Mouse (Mus musculus) adrenal gland, postnatal 10 days (tissue): Measurements from ENCODE around the gene Catip. TPM values are rescaled to one million over a fixed set of nuclear protein-coding genes. Genes with fewer than 3 reads are reported as not detected.
A peak's percentile ranks its signal among the peaks of the same experiment; 100 is the strongest.

ENCODE experiments used
- DNase-seq: peaks from one replicate; pipeline ENCODE4 v3.0.0; 2021; ENCODE audit warnings: mixed read lengths
- total RNA-seq, 2 experiments: library from RNA; stranded (reverse); gene quantifications; 2 replicates each; pipeline ENCODE4 v1.2.3; 2021

Gene Catip
- total RNA-seq, 2 experiments from 2014 or later = 0.33 to 0.45 TPM

DNA sequence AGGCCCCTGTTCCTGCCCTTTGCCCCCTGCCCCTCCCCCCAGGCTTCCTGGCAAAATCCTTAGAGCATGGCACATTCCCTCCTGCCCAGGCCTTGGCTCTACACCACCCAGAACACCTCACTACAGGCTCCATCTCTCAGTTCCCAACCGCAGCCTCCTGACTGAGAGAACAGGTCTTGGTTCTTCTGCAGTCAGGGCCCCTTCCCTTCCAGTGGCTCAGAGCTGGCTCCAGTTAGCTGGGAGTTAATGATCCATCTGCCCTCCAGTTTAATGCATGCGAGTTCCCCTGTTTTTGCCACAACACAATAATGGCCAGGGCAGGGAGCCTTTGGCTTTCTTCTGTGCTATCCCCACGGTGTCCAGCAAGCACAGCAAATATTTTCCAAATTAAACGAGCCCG is 18.7 kb upstream of the Catip start:
- DNase-seq = no peak

- DNase-seq = no peak
These were observed 17.6 kb upstream of the Catip start for GRCm38 (mm10) chr1:74344163-74344916.

DNA sequence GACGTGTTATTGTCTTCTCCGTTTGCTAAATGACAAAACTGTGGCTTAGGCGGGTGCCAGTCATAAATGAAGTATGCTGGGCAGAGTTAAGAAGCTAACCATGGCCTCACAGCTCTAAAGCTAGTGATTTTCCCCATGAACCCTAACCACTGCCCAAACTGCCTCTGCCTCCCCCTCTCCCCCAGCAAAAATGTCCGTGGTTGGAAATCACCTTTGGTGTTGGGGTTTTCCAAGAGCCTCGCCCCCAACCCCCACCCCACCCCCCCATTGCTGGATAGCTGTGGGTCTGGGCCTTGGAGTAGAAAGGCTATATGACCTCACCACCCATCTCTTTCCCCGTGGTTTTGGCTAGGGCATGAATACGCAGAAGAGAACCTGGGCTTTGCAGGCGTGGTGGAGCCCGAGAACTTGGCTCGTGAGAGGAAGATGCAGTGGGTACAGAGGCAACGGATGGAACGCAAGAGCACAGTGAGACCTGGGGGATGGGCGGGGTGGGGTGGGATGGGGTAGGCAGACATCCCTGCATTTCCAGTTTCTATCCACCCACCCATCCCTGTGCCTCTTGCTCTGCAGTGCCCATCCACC is 10.6 kb upstream of the Catip start:
- DNase-seq = no peak

DNA sequence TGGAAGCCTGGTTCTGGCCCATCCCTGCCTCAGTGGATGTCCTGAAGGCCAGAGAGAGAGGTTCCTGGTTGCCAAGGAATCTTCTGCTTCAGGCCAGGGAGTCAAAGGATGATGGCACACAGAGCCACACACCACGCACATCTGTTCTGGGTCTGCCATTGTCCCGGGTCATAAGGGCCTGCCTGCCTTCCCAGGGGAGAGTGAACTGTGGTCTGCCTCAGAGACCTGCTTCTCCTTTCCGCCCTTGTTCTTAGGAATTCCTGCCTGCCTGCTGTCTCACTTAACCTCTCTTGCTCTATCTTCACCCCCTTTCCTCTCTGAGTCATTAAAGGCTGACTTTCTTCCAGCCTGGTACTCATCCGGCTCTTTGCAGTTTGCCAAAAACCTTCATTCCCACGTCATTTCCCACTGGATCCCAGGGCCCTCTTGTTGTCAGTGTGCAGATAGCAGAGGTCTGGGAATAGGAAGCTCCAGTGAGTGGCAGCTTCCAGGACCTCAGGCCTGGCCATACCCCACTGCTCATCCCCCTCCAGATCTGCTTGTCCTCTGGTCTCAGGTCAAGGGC is 9.3 kb upstream of the Catip start:
- no peak for DNase-seq

GRCm38 (mm10) chr1:74353453-74354229 is 8.3 kb upstream of the Catip start:
- no peak for DNase-seq

DNA sequence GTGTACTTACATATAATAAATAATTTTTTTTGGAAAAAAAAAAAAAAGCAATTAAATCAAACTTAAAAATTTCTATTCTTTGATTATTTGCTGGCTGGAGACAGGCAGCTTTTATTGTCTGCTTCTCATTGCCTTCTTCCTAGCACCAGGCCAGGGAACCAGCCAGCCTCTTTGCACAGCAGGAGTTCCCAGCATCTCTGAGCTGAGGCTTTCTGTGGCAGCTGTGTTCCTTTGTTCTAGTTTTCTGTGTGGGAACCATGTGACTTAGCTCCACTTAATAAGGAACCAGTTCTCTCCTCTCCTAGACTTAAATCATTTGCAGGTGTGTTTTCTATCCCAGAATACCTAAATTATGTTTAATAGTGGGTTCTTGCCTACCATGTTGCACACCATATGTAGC is 4.4 kb upstream of the Catip start:
- no peak for DNase-seq

DNA sequence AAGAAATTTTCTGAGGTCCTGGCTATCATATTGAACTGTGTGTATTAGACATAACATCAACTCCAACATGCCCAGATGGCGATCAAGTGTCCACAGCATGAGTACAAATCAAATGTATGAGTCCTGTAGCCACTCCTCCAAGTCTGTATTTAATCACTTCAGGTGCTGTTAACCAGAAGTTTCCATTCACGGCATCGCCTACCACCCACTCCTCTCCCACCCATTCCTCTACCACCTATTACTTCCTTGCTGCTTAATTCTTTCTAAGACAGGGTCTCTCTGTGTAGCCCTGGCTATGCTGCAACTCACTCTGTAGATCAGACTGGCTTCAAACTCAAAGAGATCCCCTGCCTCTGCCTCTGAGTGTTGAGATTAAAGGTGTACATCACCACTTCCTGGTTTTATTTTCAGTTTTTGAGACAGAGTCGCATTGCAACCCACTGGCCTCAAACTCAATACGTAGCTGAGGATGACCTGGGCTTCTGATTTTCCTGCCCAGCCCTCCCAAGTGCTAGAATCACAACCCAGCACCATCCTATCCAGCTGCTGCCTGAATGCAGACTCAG is 1.9 kb upstream of the Catip start:
- no peak for DNase-seq

DNA sequence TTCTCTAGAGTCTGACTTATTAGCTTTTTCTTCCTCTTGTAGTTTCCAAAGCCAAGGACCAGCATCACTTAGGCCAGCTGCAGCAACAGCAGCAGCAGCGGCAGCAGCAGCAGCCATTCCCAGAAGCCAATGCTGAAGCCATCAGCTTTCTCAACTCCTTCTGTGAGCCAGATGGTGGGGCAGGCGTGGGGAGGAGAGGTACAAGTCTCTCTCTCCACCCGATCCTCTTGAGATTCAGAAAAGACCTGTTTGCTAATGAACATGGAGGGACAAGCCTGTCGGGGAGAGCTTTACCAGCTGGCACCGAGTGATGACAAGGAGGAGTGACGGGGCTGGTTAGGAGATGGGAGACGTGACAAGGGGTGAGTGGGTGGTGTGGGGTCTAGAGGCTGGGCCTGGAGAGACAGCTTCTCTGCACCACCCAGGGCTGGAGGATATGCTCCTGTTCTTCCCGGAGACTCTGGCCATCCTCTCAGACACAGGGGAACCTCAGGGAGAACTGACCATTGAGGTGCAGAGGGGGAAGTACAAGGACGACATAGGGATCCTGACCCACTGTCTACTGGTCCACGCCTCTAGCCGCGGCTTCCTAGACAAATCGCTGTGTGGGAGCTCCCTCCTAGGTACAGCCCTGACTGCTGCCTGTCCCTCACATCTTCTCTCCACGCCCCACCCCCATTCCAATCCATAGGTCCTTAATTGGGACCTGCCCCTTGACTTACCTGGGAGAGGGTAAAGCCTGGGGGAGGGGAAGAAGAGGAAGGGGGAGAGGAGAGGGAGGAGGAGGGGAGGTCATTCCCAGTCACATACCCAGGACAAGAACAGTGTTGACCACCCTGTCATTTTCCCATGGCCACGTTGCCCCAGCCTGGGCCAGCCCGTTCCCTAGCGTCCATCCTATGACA is 669 bp downstream of the Catip start:
- no peak for DNase-seq

DNA sequence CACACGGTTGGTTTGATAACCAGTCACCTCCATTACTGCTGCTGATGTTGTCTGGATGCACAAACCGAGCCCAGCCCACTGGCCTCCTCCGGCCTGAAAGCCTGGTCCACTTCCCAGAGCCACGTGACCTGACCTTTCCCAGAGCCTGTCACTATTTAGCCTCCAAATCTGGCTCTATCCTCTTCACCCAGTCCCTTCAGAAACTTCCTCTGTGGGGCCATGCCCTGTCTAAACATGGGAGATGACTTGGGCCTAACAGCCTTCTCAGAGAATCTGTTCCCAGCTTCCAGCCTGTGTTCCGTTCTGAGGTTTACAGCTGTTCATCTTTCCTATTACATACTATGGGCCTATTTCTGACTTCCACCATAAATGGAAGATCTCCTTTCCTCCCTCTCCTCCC is 1.5 kb downstream of the Catip start:
- no peak for DNase-seq

DNA sequence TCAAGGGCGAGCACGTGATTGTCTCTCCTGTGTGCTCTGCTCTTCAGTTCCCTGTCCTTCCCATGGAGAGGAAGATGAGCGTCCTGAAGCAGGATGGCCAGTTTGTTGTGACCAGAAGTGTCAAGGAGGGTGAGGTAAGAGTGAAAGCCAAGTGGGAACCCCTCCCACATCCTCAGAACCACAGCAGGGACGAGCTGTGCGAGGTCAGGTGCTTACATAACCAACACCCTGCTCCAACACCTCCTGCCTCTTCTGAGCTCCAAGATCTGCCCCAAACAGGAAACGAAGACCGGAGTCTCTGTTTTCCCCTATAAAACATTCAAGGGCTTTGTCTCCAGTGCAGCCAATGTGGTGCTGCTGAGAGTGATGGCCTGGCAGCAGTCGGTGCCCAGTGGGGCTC is 2.4 kb downstream of the Catip start:
- DNase-seq = no peak

- peak; percentile 68 for DNase-seq
These were observed 6.2 kb downstream of the Catip start for GRCm38 (mm10) chr1:74367886-74368645.

DNA sequence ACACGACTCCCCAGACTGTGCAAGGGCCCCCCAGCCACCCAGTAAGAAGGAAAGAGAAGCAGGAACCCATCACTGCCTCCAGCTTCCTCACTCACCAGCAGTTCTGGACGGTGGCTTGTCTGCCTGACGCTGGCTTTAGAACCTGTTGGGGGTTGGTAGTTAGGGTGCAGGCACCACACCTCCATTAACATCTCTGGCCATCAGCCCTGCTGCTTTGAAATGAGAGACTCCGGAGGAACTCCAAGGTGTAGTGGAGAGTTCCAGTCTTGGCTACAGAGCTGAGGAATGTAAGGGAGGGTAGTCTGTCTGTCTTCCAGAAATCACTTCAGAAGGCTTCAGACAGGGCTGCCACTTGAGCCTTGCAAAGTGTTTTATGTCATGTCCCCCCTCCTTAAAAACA is 8.1 kb downstream of the Catip start:
- DNase-seq = no peak

GRCm38 (mm10) chr1:74373372-74373771 is 11.5 kb downstream of the Catip start:
- DNase-seq = no peak

GRCm38 (mm10) chr1:74374980-74375379 is 13.1 kb downstream of the Catip start, which contains the start of gene Slc11a1:
Slc11a1 (plus strand) TSS chr1:74375195.
- DNase-seq = no peak

GRCm38 (mm10) chr1:74375561-74375960 is 13.7 kb downstream of the Catip start:
- no peak for DNase-seq

DNA sequence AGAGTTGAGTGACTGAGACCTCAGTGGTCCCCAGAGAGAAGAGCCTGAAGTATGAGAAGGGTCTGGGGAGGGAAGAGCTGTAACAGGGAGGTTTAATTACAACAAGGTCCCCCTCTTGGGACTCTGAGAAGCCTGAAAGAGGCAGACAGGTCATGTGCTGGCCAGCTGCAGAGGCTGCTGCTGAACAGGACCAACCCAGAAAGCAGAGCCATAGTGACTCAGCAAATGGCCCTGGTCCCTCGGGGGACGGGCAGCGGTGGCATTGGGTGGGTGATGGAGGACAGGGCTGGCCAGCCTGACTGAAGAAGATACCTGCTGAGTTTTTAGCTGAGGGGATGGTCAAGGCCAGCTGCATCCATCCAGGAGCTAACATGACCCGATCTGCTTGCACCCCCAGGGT is 14.5 kb downstream of the Catip start:
- peak; percentile 74 for DNase-seq

DNA sequence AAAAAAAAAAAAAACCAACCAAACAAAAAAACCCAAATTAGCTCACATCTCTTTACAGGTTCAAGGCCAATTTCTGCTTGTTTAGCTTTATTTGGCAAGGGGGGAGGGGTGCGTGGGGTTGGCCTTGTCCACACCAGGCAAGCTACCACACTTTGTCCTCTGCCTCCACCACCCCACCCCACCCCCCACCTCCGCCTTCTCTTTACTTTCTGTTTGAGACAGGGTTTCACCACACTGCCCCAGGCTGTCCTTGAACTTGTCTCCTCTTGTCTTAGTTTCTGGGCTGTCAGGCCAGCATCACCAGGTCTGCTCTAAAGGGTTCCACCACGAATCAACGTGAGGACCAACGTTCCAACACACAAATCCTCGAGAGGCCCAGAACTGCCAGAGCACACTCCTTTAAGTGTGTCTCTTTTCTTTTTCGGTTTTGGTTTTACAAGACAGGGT is 17.2 kb downstream of the Catip start:
- no peak for DNase-seq

- no peak for DNase-seq
These were observed 18.6 kb downstream of the Catip start for GRCm38 (mm10) chr1:74380484-74380883.

GRCm38 (mm10) chr1:74381588-74382021 is 19.7 kb downstream of the Catip start:
- no peak for DNase-seq

- no peak for DNase-seq
These were observed 21.5 kb downstream of the Catip start for GRCm38 (mm10) chr1:74383385-74383784.

DNA sequence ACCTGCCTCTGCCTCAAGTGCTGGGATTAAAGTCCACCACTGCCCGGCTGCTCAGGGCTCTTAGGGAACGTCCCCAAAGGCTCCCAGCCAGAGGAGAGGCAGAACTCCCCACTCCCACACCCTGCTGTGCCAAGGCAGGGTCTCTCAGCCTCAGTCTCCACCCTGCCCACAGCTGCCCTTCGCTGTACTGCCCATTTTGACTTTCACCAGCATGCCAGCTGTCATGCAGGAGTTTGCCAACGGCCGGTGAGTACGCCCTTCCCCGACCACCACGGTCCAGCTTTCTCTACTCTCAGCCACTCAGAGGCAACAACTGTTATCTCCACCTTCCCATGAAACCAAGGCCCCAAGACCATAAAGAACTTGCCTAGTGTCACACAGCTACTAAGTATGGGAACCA is 22.6 kb downstream of the Catip start:
- no peak for DNase-seq
